Mouse (Mus musculus) midbrain, embryonic 13.5 days (tissue): Measurements from ENCODE around the gene Tmem40. TPM values are rescaled to one million over a fixed set of nuclear protein-coding genes. Genes with fewer than 3 reads are reported as not detected.
A peak's percentile ranks its signal among the peaks of the same experiment; 100 is the strongest.

Experiments
- ATAC-seq: fragments of 200-750 bp; cut with Nextera tagmentation; 2 replicates; pipeline ENCODE4 v1.8.0; 2017; ENCODE audit warnings: mild to moderate bottlenecking, moderate TSS enrichment, moderate library complexity
- H3K27ac ChIP-seq: fragments of 300-500 bp; sonication (generic); 2 replicates; pipeline ENCODE4 v1.5.1; 2015; ENCODE audit warnings: inconsistent platforms, mild to moderate bottlenecking, moderate library complexity
- H3K27me3 ChIP-seq: fragments of 300-500 bp; sonication (generic); 2 replicates; pipeline ENCODE4 v1.6.1; 2015; ENCODE audit warnings: mild to moderate bottlenecking, inconsistent platforms
- H3K36me3 ChIP-seq: fragments of 300-500 bp; sonication (generic); 2 replicates; pipeline ENCODE4 v1.6.1; 2015; ENCODE audit warnings: mild to moderate bottlenecking, inconsistent platforms
- H3K4me1 ChIP-seq: fragments of 300-500 bp; sonication (generic); replicated peaks from 2 replicates; pipeline ENCODE4 v1.6.1; 2015; ENCODE audit warnings: inconsistent platforms
- H3K4me2 ChIP-seq: fragments of 300-500 bp; sonication (generic); replicated peaks from 2 replicates; pipeline ENCODE4 v1.6.1; 2015; ENCODE audit warnings: moderate library complexity, mild to moderate bottlenecking, inconsistent platforms
- H3K4me3 ChIP-seq: fragments of 300-500 bp; sonication (generic); replicated peaks from 2 replicates; pipeline ENCODE4 v1.5.1; 2015; ENCODE audit warnings: mild to moderate bottlenecking, inconsistent platforms
- H3K9ac ChIP-seq: fragments of 300-500 bp; sonication (generic); replicated peaks from 2 replicates; pipeline ENCODE4 v1.6.1; 2015; ENCODE audit warnings: mild to moderate bottlenecking, inconsistent platforms
- H3K9me3 ChIP-seq: fragments of 300-500 bp; sonication (generic); 2 replicates; pipeline ENCODE4 v1.6.1; 2016; ENCODE audit warnings: mild to moderate bottlenecking, inconsistent platforms
- WGBS: fragments of 180-500 bp; shearing (Covaris S2); methylation state at CpG from one replicate; pipeline ENCODE4 v1.1.7; 2015; 5-methylcytosine and 5-hydroxymethylcytosine counted together
- polyA plus RNA-seq: library from polyadenylated mRNA; unstranded; fragments of >200 nt; fragmentation: Nextera tagmentation; extraction: Ambion mirVana; gene quantifications from 2 replicates; pipeline ENCODE4 v1.2.1, GENCODE M21; 2015

The Tmem40 gene
- polyA plus RNA-seq = 0.79 and 1.1 TPM in 2 replicates

GRCm38 (mm10) chr6:115761995-115762756, at the start of gene Tmem40:
Tmem40 (minus strand) TSS chr6:115762410.
- 1% methylated on average over 9 of the region's 9 CpGs for WGBS
- no peak within 1 kb of the TSS for H3K4me3 ChIP-seq
- H3K36me3 ChIP-seq = no peaks in the 10 kb centered on the region
- peak within 1 kb of the TSS; percentile 10; the same call in 1 of the 2 replicates for H3K4me2 ChIP-seq
- ATAC-seq = no peak
- no peaks in the 10 kb centered on the region for H3K9me3 ChIP-seq
- H3K27ac ChIP-seq = peak within 1 kb of the TSS; percentile 35
- H3K9ac ChIP-seq = no peak within 1 kb of the TSS
- H3K27me3 ChIP-seq = no peaks in the 10 kb centered on the region
- H3K4me1 ChIP-seq = peaks cover 13% of the 10 kb centered on the region

GRCm38 (mm10) chr6:115811606-115812005, 49.4 kb upstream of the Tmem40 start:
- Histone ChIP-seq H3K4me3 (no peak overlapping the region), H3K4me1 (peaks cover 16% of the 10 kb centered on the region), H3K9ac (no peak overlapping the region), H3K27ac (no peak overlapping the region), H3K27me3 (no peaks in the 10 kb centered on the region), H3K9me3 (no peaks in the 10 kb centered on the region), H3K4me2 (no peak overlapping the region), H3K36me3 (peaks cover 7% of the 10 kb centered on the region)
- 73% methylated on average over 8 of the region's 8 CpGs for WGBS
- no peak for ATAC-seq

- H3K9ac ChIP-seq = peak within 1 kb of the TSS; percentile 100
- WGBS = under 1% methylated on average over 47 of the region's 47 CpGs
- no peaks in the 10 kb centered on the region for H3K27me3 ChIP-seq
- peaks cover 27% of the 10 kb centered on the region for H3K4me1 ChIP-seq
- no peaks in the 10 kb centered on the region for H3K9me3 ChIP-seq
- H3K36me3 ChIP-seq = peaks cover 37% of the 10 kb centered on the region
- H3K4me2 ChIP-seq = peak within 1 kb of the TSS; percentile 90
- H3K4me3 ChIP-seq = peak within 1 kb of the TSS; percentile 99
- peak; percentile 89 for ATAC-seq
- H3K27ac ChIP-seq = peak within 1 kb of the TSS; percentile 97
Observed at GRCm38 (mm10) chr6:115808488-115809231, 46.5 kb upstream of the Tmem40 start, which contains the start of gene Rpl32. Rpl32 (minus strand) TSS chr6:115808747.

GRCm38 (mm10) chr6:115808196-115808487, 45.9 kb upstream of the Tmem40 start:
- H3K4me2 ChIP-seq = peak overlapping the region; percentile 90
- WGBS = under 1% methylated on average over 22 of the region's 22 CpGs

GRCm38 (mm10) chr6:115807464-115808195, 45.4 kb upstream of the Tmem40 start:
- H3K9me3 ChIP-seq = no peaks in the 10 kb centered on the region
- H3K27me3 ChIP-seq = no peaks in the 10 kb centered on the region
- H3K27ac ChIP-seq = peak overlapping the region; percentile 97
- peaks cover 27% of the 10 kb centered on the region for H3K4me1 ChIP-seq
- no peak for ATAC-seq
- H3K9ac ChIP-seq = peak overlapping the region; percentile 100
- WGBS = 4% methylated on average over 15 of the region's 15 CpGs
- H3K4me3 ChIP-seq = peak overlapping the region; percentile 99
- peak overlapping the region; percentile 90 for H3K4me2 ChIP-seq
- peaks cover 45% of the 10 kb centered on the region for H3K36me3 ChIP-seq

More at GRCm38 (mm10) chr6:115808196-115808487, 45.9 kb upstream of the Tmem40 start:
- peak; percentile 44 for ATAC-seq
- Histone ChIP-seq H3K4me1 (peaks cover 27% of the 10 kb centered on the region), H3K9ac (peak overlapping the region; percentile 100), H3K27me3 (no peaks in the 10 kb centered on the region), H3K4me3 (peak overlapping the region; percentile 99), H3K36me3 (peaks cover 40% of the 10 kb centered on the region), H3K9me3 (no peaks in the 10 kb centered on the region), H3K27ac (peak overlapping the region; percentile 97)

- no peaks in the 10 kb centered on the region for H3K27me3 ChIP-seq
- WGBS = 66% methylated on average over 10 of the region's 10 CpGs
- ATAC-seq = no peak
- no peak overlapping the region for H3K4me3 ChIP-seq
- H3K9ac ChIP-seq = no peak overlapping the region
- H3K36me3 ChIP-seq = peaks cover 72% of the 10 kb centered on the region
- H3K4me2 ChIP-seq = no peak overlapping the region
- H3K9me3 ChIP-seq = no peaks in the 10 kb centered on the region
- H3K27ac ChIP-seq = no peak overlapping the region
- H3K4me1 ChIP-seq = peaks cover 27% of the 10 kb centered on the region
Observed at GRCm38 (mm10) chr6:115804432-115805192, 42.4 kb upstream of the Tmem40 start.

- WGBS = 53% methylated on average over 16 of the region's 16 CpGs
- ATAC-seq = peak; percentile 53
- peaks cover 27% of the 10 kb centered on the region for H3K4me1 ChIP-seq
Observed at GRCm38 (mm10) chr6:115803541-115804382, 41.6 kb upstream of the Tmem40 start.

GRCm38 (mm10) chr6:115801811-115802210, 39.6 kb upstream of the Tmem40 start:
- WGBS = 94% methylated on average over 3 of the region's 3 CpGs
- Histone ChIP-seq H3K9ac (no peak overlapping the region), H3K36me3 (peaks cover 94% of the 10 kb centered on the region), H3K4me2 (no peak overlapping the region), H3K9me3 (no peaks in the 10 kb centered on the region), H3K4me1 (peaks cover 17% of the 10 kb centered on the region), H3K27ac (no peak overlapping the region), H3K4me3 (no peak overlapping the region), H3K27me3 (no peaks in the 10 kb centered on the region)
- ATAC-seq = no peak

More at GRCm38 (mm10) chr6:115803541-115804382, 41.6 kb upstream of the Tmem40 start:
- no peaks in the 10 kb centered on the region for H3K9me3 ChIP-seq
- H3K4me2 ChIP-seq = no peak overlapping the region
- H3K36me3 ChIP-seq = peaks cover 80% of the 10 kb centered on the region
- H3K27ac ChIP-seq = peak overlapping the region; percentile 42; the same call in 1 of the 2 replicates
- H3K4me3 ChIP-seq = no peak overlapping the region
- H3K9ac ChIP-seq = no peak overlapping the region
- no peaks in the 10 kb centered on the region for H3K27me3 ChIP-seq

- Histone ChIP-seq H3K4me3 (no peak overlapping the region), H3K9me3 (no peaks in the 10 kb centered on the region), H3K9ac (no peak overlapping the region), H3K36me3 (peaks cover 99% of the 10 kb centered on the region), H3K4me2 (no peak overlapping the region), H3K27me3 (no peaks in the 10 kb centered on the region), H3K4me1 (no peaks in the 10 kb centered on the region), H3K27ac (no peak overlapping the region)
- 92% methylated on average over 21 of the region's 21 CpGs for WGBS
- ATAC-seq = no peak
Observed at GRCm38 (mm10) chr6:115792691-115793215, 30.5 kb upstream of the Tmem40 start.

- ATAC-seq = 0 out of 2 replicates have a peak, but pooled peaks have one; percentile 14
- H3K9me3 ChIP-seq = no peaks in the 10 kb centered on the region
- 93% methylated on average over 34 of the region's 34 CpGs for WGBS
Observed at GRCm38 (mm10) chr6:115791842-115792686, 29.9 kb upstream of the Tmem40 start.

More at GRCm38 (mm10) chr6:115791842-115792686, 29.9 kb upstream of the Tmem40 start:
- no peak overlapping the region for H3K27ac ChIP-seq
- H3K4me2 ChIP-seq = no peak overlapping the region
- no peaks in the 10 kb centered on the region for H3K4me1 ChIP-seq
- H3K27me3 ChIP-seq = no peaks in the 10 kb centered on the region
- peaks cover 99% of the 10 kb centered on the region for H3K36me3 ChIP-seq
- H3K9ac ChIP-seq = no peak overlapping the region; the same call in 1 of the 2 replicates
- no peak overlapping the region for H3K4me3 ChIP-seq
